Mouse (Mus musculus): Measurements from ENCODE around the gene Alpl. TPM values are rescaled to one million over a fixed set of nuclear protein-coding genes. Genes with fewer than 3 reads are reported as not detected.
A peak's percentile ranks its signal among the peaks of the same experiment; 100 is the strongest.

Gene Alpl
- 10 to 100 TPM; 22.5 to 22.9 TPM for total RNA-seq (2021)
- long read RNA-seq, experiment 1, partial matches to known transcripts, result 2 of 18 reads
- long read RNA-seq, experiment 1, other reads (novel, unspliced or antisense), result 15 of 18 reads
- long read RNA-seq, experiment 2, partial matches to known transcripts, result 0 of 6 reads
- long read RNA-seq, experiment 2, other reads (novel, unspliced or antisense), result 2 of 6 reads

- DNase-seq (ENCODE audit: low spot score), result peak; percentile 62
Measured at GRCm38 (mm10) chr4:137795611-137796557, at the start of gene Alpl. Alpl (minus strand) TSS chr4:137796384.

- peak; percentile 79 for DNase-seq (ENCODE audit: low spot score)
Measured at GRCm38 (mm10) chr4:137844656-137845055, 48.5 kb upstream of the Alpl start.

- no peak for DNase-seq (ENCODE audit: low spot score)
Measured at GRCm38 (mm10) chr4:137839452-137839851, 43.3 kb upstream of the Alpl start.

GRCm38 (mm10) chr4:137838791-137839190, 42.6 kb upstream of the Alpl start:
- DNase-seq (ENCODE audit: low spot score), result no peak

- DNase-seq (ENCODE audit: low spot score), result peak; percentile 86
Measured at GRCm38 (mm10) chr4:137837792-137838191, 41.6 kb upstream of the Alpl start.

- no peak for DNase-seq (ENCODE audit: low spot score)
Measured at GRCm38 (mm10) chr4:137836741-137837140, 40.6 kb upstream of the Alpl start.

- DNase-seq (ENCODE audit: low spot score), result peak; percentile 84
Measured at GRCm38 (mm10) chr4:137835624-137836337, 39.6 kb upstream of the Alpl start.

GRCm38 (mm10) chr4:137831598-137831997, 35.4 kb upstream of the Alpl start:
- no peak for DNase-seq (ENCODE audit: low spot score)

GRCm38 (mm10) chr4:137830380-137830779, 34.2 kb upstream of the Alpl start:
- no peak for DNase-seq (ENCODE audit: low spot score)

GRCm38 (mm10) chr4:137824881-137825280, 28.7 kb upstream of the Alpl start:
- no peak for DNase-seq (ENCODE audit: low spot score)

- DNase-seq (ENCODE audit: low spot score), result no peak
Measured at GRCm38 (mm10) chr4:137823542-137823941, 27.4 kb upstream of the Alpl start.

- peak; percentile 16 for DNase-seq (ENCODE audit: low spot score)
Measured at GRCm38 (mm10) chr4:137822537-137822936, 26.4 kb upstream of the Alpl start.

GRCm38 (mm10) chr4:137820721-137821120, 24.5 kb upstream of the Alpl start:
- DNase-seq (ENCODE audit: low spot score), result no peak

GRCm38 (mm10) chr4:137819487-137819886, 23.3 kb upstream of the Alpl start:
- DNase-seq (ENCODE audit: low spot score), result no peak

GRCm38 (mm10) chr4:137818341-137818740, 22.2 kb upstream of the Alpl start:
- no peak for DNase-seq (ENCODE audit: low spot score)

GRCm38 (mm10) chr4:137816216-137816615, 20.0 kb upstream of the Alpl start:
- no peak for DNase-seq (ENCODE audit: low spot score)

- DNase-seq (ENCODE audit: low spot score), result no peak
Measured at GRCm38 (mm10) chr4:137815473-137815872, 19.3 kb upstream of the Alpl start.

GRCm38 (mm10) chr4:137814140-137814539, 18.0 kb upstream of the Alpl start:
- DNase-seq (ENCODE audit: low spot score), result no peak

- no peak for DNase-seq (ENCODE audit: low spot score)
Measured at GRCm38 (mm10) chr4:137812946-137813708, 16.9 kb upstream of the Alpl start.

GRCm38 (mm10) chr4:137809999-137810398, 13.8 kb upstream of the Alpl start:
- peak; percentile 13 for DNase-seq (ENCODE audit: low spot score)

GRCm38 (mm10) chr4:137807301-137807851, 11.2 kb upstream of the Alpl start:
- DNase-seq (ENCODE audit: low spot score), result no peak
